Mouse (Mus musculus) CH12.LX (cell line): ENCODE results near the gene Fbxw11. TPM values are rescaled to one million over a fixed set of nuclear protein-coding genes. Genes with fewer than 3 reads are reported as not detected.

ENCODE experiments used
- DNase-seq: peaks from one replicate; pipeline ENCODE4 v3.0.0-alpha.2; 2013; ENCODE audit errors: extremely low read depth
- H3K27ac ChIP-seq: 2 replicates; pipeline ENCODE4 v1.5.1; 2012; ENCODE audit warnings: low read depth, mild to moderate bottlenecking, control low read depth, moderate library complexity; ENCODE audit not compliant: insufficient read depth
- H3K27me3 ChIP-seq: replicated peaks from 2 replicates; pipeline ENCODE3; 2012; ENCODE audit warnings: inconsistent platforms
- H3K36me3 ChIP-seq, 2 experiments: replicated peaks in 1 of 2; 2 replicates each; pipeline versions ENCODE3 to v1.6.1; 2012; ENCODE audit warnings: inconsistent platforms in 1 of 2, low read length in 1 of 2, mild to moderate bottlenecking in 1 of 2, mixed read lengths in 1 of 2, moderate library complexity in 1 of 2; ENCODE audit not compliant: control insufficient read depth in 1 of 2, insufficient read depth in 1 of 2
- H3K4me1 ChIP-seq, 2 experiments: 2 replicates each; pipeline ENCODE4 v1.6.1; 2012; ENCODE audit warnings: inconsistent platforms in 1 of 2, moderate library complexity in 1 of 2; ENCODE audit not compliant: insufficient read depth in 2 of 2, control insufficient read depth in 1 of 2
- H3K4me2 ChIP-seq: 2 replicates; pipeline ENCODE4 v1.6.1; 2012; ENCODE audit warnings: low read depth, mild to moderate bottlenecking, control low read depth; ENCODE audit not compliant: poor library complexity, insufficient read depth, severe bottlenecking
- H3K4me3 ChIP-seq, 3 experiments: fragments of 150-350 bp in 1 of 3; sonication (generic) in 1 of 3; replicated peaks in 1 of 3; 2 replicates each; pipeline versions ENCODE3 to v1.5.1; 2011 to 2012; ENCODE audit warnings: low read depth in 2 of 3, low read length in 2 of 3, mild to moderate bottlenecking in 2 of 3, moderate library complexity in 2 of 3, control low read depth in 1 of 3, improper control_type of control experiment in 1 of 3, inconsistent platforms in 1 of 3, mixed read lengths in 1 of 3; ENCODE audit not compliant: poor library complexity in 1 of 3
- H3K79me2 ChIP-seq: replicated peaks from 2 replicates; pipeline ENCODE4 v1.6.1; 2012; ENCODE audit warnings: mild to moderate bottlenecking, moderate library complexity; ENCODE audit not compliant: control insufficient read depth, poor library complexity, insufficient read depth, severe bottlenecking; ENCODE audit errors: extremely low read depth
- H3K9ac ChIP-seq: 2 replicates; pipeline ENCODE4 v1.6.1; 2012; ENCODE audit warnings: low read depth, mild to moderate bottlenecking, control low read depth, moderate library complexity; ENCODE audit not compliant: insufficient read depth
- H3K9me3 ChIP-seq: replicated peaks from 2 replicates; pipeline ENCODE3; 2012; ENCODE audit warnings: low read length, inconsistent platforms, mixed read lengths
- CHD2 ChIP-seq: IDR thresholded peaks from 2 replicates; pipeline ENCODE4 v1.6.1; 2011; ENCODE audit warnings: low read length, improper control_type of control experiment
- EP300 ChIP-seq: IDR thresholded peaks from 2 replicates; pipeline ENCODE4 v1.6.1; 2011; ENCODE audit warnings: low read length, improper control_type of control experiment
- HCFC1 ChIP-seq: IDR thresholded peaks from 2 replicates; pipeline ENCODE4 v1.6.1; 2012; ENCODE audit warnings: low read depth, mild to moderate bottlenecking, inconsistent platforms, low read length, improper control_type of control experiment
- MEF2A ChIP-seq: IDR thresholded peaks from 2 replicates; pipeline ENCODE4 v1.6.1; 2014; ENCODE audit warnings: low read depth, mild to moderate bottlenecking, inconsistent platforms, low read length, improper control_type of control experiment, borderline replicate concordance
- NRF1 ChIP-seq: IDR thresholded peaks from 2 replicates; pipeline ENCODE4 v1.6.1; 2014; ENCODE audit warnings: low read depth, mild to moderate bottlenecking, inconsistent platforms, low read length, improper control_type of control experiment, moderate library complexity
- PAX5 ChIP-seq: IDR thresholded peaks from 2 replicates; pipeline ENCODE4 v1.6.1; 2012; ENCODE audit warnings: low read length, inconsistent platforms, mixed read lengths
- RCOR1 ChIP-seq: conservative IDR thresholded peaks from 2 replicates; pipeline ENCODE4 v1.6.1; 2012; ENCODE audit warnings: low read depth, mild to moderate bottlenecking, inconsistent platforms, low read length, improper control_type of control experiment
- SMC3 ChIP-seq: IDR thresholded peaks from 2 replicates; pipeline ENCODE4 v1.6.1; 2011; ENCODE audit warnings: low read depth, low read length, improper control_type of control experiment
- TBP ChIP-seq: conservative IDR thresholded peaks from 2 replicates; pipeline ENCODE4 v1.6.1; 2011; ENCODE audit warnings: low read depth, low read length, improper control_type of control experiment
- UBTF ChIP-seq: IDR thresholded peaks from 2 replicates; pipeline ENCODE4 v1.6.1; 2012; ENCODE audit warnings: low read depth, mild to moderate bottlenecking, inconsistent platforms, low read length, improper control_type of control experiment, moderate library complexity
- ZKSCAN1 ChIP-seq: IDR thresholded peaks from 2 replicates; pipeline ENCODE4 v1.6.1; 2012; ENCODE audit warnings: low read depth, inconsistent platforms, low read length, improper control_type of control experiment, borderline replicate concordance
- ZMIZ1 ChIP-seq: IDR thresholded peaks from 2 replicates; pipeline ENCODE4 v1.6.1; 2012; ENCODE audit warnings: low read depth, mild to moderate bottlenecking, inconsistent platforms, low read length, improper control_type of control experiment
- ZNF384 ChIP-seq: IDR thresholded peaks from 2 replicates; pipeline ENCODE4 v1.6.1; 2012; ENCODE audit warnings: low read depth, low read length, improper control_type of control experiment, inconsistent platforms
- dilution Hi-C: fragments of 300-500 bp; cut with MboI; formaldehyde crosslinking; loops from 2 replicates; pipeline ENCODE4 v1.14.3; 2020; ENCODE audit warnings: low sequenced_read_pairs; ENCODE audit not compliant: extremely low pct_unique_long_range_greater_than_20kb, extremely low pct_ligation_motif_present
- in situ Hi-C: fragments of 300-500 bp; cut with MboI; formaldehyde crosslinking; loops from 3 replicates; pipeline ENCODE4 v1.14.3; 2019; ENCODE audit warnings: low sequenced_read_pairs, low pct_ligation_motif_present, low pct_unique_long_range_greater_than_20kb, mixed read lengths
- polyA plus RNA-seq: library from polyadenylated mRNA; unstranded; fragments of >175 nt; gene quantifications from 2 replicates; pipeline ENCODE4 v1.2.1, GENCODE M21; 2012; ENCODE audit warnings: low read depth; ENCODE audit not compliant: insufficient read length
- total RNA-seq, 2 experiments: library from RNA; depleted of rRNA; stranded (reverse); fragments of 300-350 nt in 1 of 2; fragments of >200 nt in 1 of 2; gene quantifications; 2 replicates each; pipeline ENCODE4 v1.2.3; 2012 to 2014

Gene Fbxw11
- total and polyA plus RNA-seq, 3 experiments: 54.5 to 85.0 (median 58.5) TPM

DNA sequence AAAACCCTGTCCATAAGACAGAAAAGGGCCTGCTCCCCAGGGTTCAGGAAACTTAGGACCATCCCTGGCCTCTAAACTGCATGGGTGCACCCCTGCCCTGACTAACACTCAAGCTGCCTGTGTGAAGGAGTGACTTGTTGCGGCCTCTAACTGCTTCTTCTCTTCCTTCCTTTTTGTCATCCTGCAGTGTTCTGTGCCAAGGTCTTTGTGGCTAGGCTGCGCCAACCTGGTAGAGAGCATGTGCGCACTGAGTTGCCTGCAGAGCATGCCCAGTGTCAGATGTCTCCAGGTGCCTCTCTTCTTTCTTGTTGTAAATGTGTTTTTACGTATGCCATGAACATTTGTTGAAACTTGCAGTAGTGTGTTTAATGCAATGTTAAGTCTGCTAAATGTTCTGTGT is 37.5 kb downstream of the Fbxw11 start:
- H3K9ac ChIP-seq: no peak overlapping the region
- peaks cover 66% of the 10 kb centered on the region for H3K79me2 ChIP-seq
- H3K4me3 ChIP-seq: no peak overlapping the region
- peaks cover 0 to 71% of the 10 kb centered on the region in 2 experiments; a peak in 2 of 4 replicates for H3K4me1 ChIP-seq
- H3K27ac ChIP-seq: no peak overlapping the region
- dilution Hi-C loops: no loop called here
- peaks cover 0 to 25% of the 10 kb centered on the region in 2 experiments for H3K36me3 ChIP-seq
- DNase-seq: no peak
- in situ Hi-C loops: no loop called here
- TF ChIP-seq ZMIZ1: no peak
- no peak for TF ChIP-seq ZNF384
- no peak for TF ChIP-seq SMC3
- TF ChIP-seq HCFC1: no peak
- no peak for TF ChIP-seq MEF2A
- TF ChIP-seq RCOR1: no peak
- TF ChIP-seq ZKSCAN1: no peak
- TF ChIP-seq EP300: no peak
- TF ChIP-seq UBTF: no peak
- H3K9me3 ChIP-seq: no peaks in the 10 kb centered on the region
- no peaks in the 10 kb centered on the region for H3K27me3 ChIP-seq
- H3K4me2 ChIP-seq: no peak overlapping the region

- in situ Hi-C loops: no loop called here
- no peaks in the 10 kb centered on the region for H3K9me3 ChIP-seq
- peaks cover 0 to 79% of the 10 kb centered on the region in 2 experiments; a peak in 2 of 4 replicates for H3K4me1 ChIP-seq
- H3K4me2 ChIP-seq: no peak overlapping the region
- no peak overlapping the region for H3K9ac ChIP-seq
- peaks cover 60% of the 10 kb centered on the region for H3K79me2 ChIP-seq
- peaks cover 0 to 19% of the 10 kb centered on the region in 2 experiments for H3K36me3 ChIP-seq
- dilution Hi-C loops: no loop called here
- no peak for TF ChIP-seq ZMIZ1
- no peak for TF ChIP-seq NRF1
- TF ChIP-seq PAX5: no peak
- no peak for TF ChIP-seq ZKSCAN1
- no peak for TF ChIP-seq TBP
- TF ChIP-seq CHD2: no peak
- H3K27ac ChIP-seq: no peak overlapping the region
- no peaks in the 10 kb centered on the region for H3K27me3 ChIP-seq
- H3K4me3 ChIP-seq: no peak overlapping the region
- no peak for DNase-seq
These were observed 38.8 kb downstream of the Fbxw11 start for GRCm38 (mm10) chr11:32681192-32681795.
